Mouse (Mus musculus) lung, postnatal 0 days (tissue): ENCODE results near the gene Gabarap. TPM values are rescaled to one million over a fixed set of nuclear protein-coding genes. Genes with fewer than 3 reads are reported as not detected.
"Not testable (repeated sequence)": the region's sequence is repeated elsewhere in the genome, so short reads cannot be mapped to it uniquely, and the experiment has no call there.

Experiments used
- ATAC-seq: fragments of 200-750 bp; cut with Nextera tagmentation; 2 replicates; pipeline ENCODE4 v1.8.0; 2017; ENCODE audit warnings: moderate library complexity
- DNase-seq: peaks from one replicate; pipeline ENCODE4 v3.0.0-alpha.2; 2016; ENCODE audit warnings: low spot score
- H3K27ac ChIP-seq: fragments of 300-500 bp; sonication (generic); 2 replicates; pipeline ENCODE4 v1.5.1; 2014; ENCODE audit warnings: antibody characterized with exemption, mild to moderate bottlenecking, low read length, mixed read lengths
- H3K27me3 ChIP-seq: fragments of 300-500 bp; sonication (generic); replicated peaks from 2 replicates; pipeline ENCODE4 v1.6.1; 2014; ENCODE audit warnings: low read length, mixed read lengths; ENCODE audit not compliant: insufficient read depth
- H3K36me3 ChIP-seq: fragments of 300-500 bp; sonication (generic); 2 replicates; pipeline ENCODE4 v1.6.1; 2014; ENCODE audit warnings: low read length, mixed read lengths; ENCODE audit not compliant: insufficient read depth
- H3K4me1 ChIP-seq: fragments of 300-500 bp; sonication (generic); 2 replicates; pipeline ENCODE4 v1.6.1; 2014; ENCODE audit warnings: antibody characterized with exemption, low read depth, low read length, mixed read lengths; ENCODE audit not compliant: insufficient read depth
- H3K4me2 ChIP-seq: fragments of 300-500 bp; sonication (generic); replicated peaks from 2 replicates; pipeline ENCODE4 v1.6.1; 2014; ENCODE audit warnings: low read depth, mild to moderate bottlenecking, low read length, moderate library complexity, mixed read lengths
- H3K4me3 ChIP-seq: fragments of 300-500 bp; sonication (generic); 2 replicates; pipeline ENCODE4 v1.5.1; 2014; ENCODE audit warnings: low read depth, low read length
- H3K9ac ChIP-seq: fragments of 300-500 bp; sonication (generic); replicated peaks from 2 replicates; pipeline ENCODE4 v1.6.1; 2014; ENCODE audit warnings: low read depth, mild to moderate bottlenecking
- H3K9me3 ChIP-seq: fragments of 300-500 bp; sonication (generic); 2 replicates; pipeline ENCODE4 v1.6.1; 2016; ENCODE audit warnings: low read length, mixed read lengths
- CTCF ChIP-seq: IDR thresholded peaks from 2 replicates; pipeline ENCODE4 v1.5.1; 2016; ENCODE audit warnings: antibody characterized with exemption, mild to moderate bottlenecking
- EP300 ChIP-seq: IDR thresholded peaks from 2 replicates; pipeline ENCODE4 v1.6.1; 2016; ENCODE audit warnings: antibody characterized with exemption, mild to moderate bottlenecking, control low read depth
- WGBS: fragments of 180-500 bp; shearing (Covaris S2); extraction: QIAGEN DNeasy Blood & Tissue Kit; methylation state at CpG from one replicate; pipeline ENCODE4 v1.1.7; 2014; 5-methylcytosine and 5-hydroxymethylcytosine counted together
- polyA plus RNA-seq: library from polyadenylated mRNA; unstranded; fragments of >200 nt; fragmentation: Nextera tagmentation; extraction: Ambion mirVana; gene quantifications from 2 replicates; pipeline ENCODE4 v1.2.1, GENCODE M21; 2015

The Gabarap gene
- polyA plus RNA-seq, 1 experiment from 2014 or later, result 624 TPM

DNA sequence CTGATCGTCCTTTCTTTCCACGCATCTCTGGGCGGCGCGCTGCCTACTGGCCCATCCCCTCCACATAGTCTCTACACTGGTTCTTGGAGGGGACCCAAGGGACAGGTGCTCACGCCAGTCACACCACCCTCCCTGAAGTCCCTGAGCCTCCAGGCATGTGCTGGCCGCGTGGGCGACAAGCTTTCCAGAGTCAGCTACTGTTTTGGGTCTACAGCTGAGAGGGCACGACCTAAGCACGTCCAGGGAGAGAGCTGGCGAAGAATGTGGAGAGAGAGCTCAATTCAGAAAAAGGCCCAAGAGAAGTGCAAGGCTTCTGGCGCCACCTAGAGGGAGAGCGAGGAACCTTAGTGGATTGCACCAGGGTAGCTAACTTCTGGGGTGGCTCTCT, 42.2 kb upstream of the Gabarap start:
- Histone ChIP-seq H3K27ac (peak overlapping the region; percentile 2; the same call in 1 of the 2 replicates), H3K4me3 (peak overlapping the region; percentile 39), H3K9ac (no peak overlapping the region), H3K4me1 (no peaks in the 10 kb centered on the region), H3K27me3 (no peaks in the 10 kb centered on the region), H3K4me2 (peak overlapping the region; percentile 60), H3K9me3 (no peaks in the 10 kb centered on the region), H3K36me3 (no peaks in the 10 kb centered on the region)
- ATAC-seq (peak; percentile 67), DNase-seq (peak; percentile 96)
- WGBS, result 0% methylated on average over 12 of the region's 14 CpGs
- TF ChIP-seq CTCF, result peak; percentile 95
- no peak for TF ChIP-seq EP300

DNA sequence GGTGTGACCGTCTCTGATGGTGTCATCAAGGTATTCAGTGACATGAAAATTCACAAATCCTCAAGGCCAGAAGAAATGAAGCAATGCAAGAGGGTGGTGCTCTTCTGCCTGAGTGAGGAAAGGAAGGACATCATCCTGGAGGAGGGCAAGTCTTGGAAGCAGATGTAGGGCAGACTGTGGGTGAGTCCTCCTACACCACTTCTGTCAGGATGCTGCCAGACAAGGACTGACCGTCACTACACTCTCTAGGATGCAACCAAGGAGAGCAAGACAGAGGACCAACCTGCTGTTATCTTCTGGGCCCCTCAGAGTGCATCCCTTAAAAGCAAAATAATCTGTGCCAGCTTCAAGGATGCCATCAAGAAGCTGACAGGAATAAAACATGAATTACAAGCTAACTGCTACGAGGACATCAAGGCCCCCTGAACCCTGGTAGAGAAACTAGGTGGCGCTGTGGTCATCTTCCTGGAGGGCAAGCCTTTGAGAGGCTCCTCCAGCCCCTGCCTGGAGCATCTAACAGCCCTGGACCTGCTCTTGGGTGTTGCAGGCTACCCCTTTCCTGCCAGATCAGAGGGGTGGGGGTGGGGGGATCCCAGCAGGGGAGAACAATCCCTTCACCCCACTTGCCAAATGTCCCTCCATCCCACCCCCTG, 40.0 kb upstream of the Gabarap start:
- no peaks in the 10 kb centered on the region for H3K9me3 ChIP-seq
- H3K36me3 ChIP-seq, result no peaks in the 10 kb centered on the region
- WGBS, result 39% methylated on average over 4 of the region's 4 CpGs
- no peaks in the 10 kb centered on the region for H3K4me1 ChIP-seq
- H3K9ac ChIP-seq, result no peak overlapping the region
- no peak overlapping the region for H3K4me2 ChIP-seq
- H3K4me3 ChIP-seq, result no peak overlapping the region
- ATAC-seq (no peak), DNase-seq (peak; percentile 43)
- TF ChIP-seq CTCF, result peak; percentile 46; the same call in 1 of the 2 replicates
- TF ChIP-seq EP300, result no peak
- H3K27me3 ChIP-seq, result no peaks in the 10 kb centered on the region
- H3K27ac ChIP-seq, result no peak overlapping the region

DNA sequence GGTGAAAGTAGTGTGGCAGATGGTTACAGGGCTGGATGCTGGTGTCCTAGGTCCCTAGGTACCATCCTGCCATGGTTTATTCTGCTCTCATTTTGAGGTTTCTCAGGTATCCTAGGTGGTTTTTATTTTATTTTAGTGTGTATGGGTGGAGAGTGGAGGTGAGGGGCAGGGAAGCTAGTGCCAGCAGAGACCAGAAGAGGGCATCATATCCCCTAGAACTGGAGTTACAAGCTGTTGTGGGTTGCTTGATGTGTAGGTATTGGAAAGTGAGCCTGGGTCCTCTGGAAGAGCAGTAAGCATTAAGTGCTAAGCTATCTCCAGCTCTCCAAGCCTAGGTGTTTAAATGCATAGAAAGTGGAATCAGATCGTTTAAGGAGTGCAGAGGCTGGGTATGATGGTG, 38.7 kb upstream of the Gabarap start:
- DNase-seq (no peak), ATAC-seq (no peak)
- TF ChIP-seq EP300 (no peak), CTCF (peak; percentile 57)
- no peak overlapping the region for H3K4me3 ChIP-seq
- no peaks in the 10 kb centered on the region for H3K4me1 ChIP-seq
- WGBS, result 31% methylated on average over 1 of the region's 1 CpGs
- no peaks in the 10 kb centered on the region for H3K27me3 ChIP-seq
- H3K9ac ChIP-seq, result no peak overlapping the region
- no peaks in the 10 kb centered on the region for H3K9me3 ChIP-seq
- H3K27ac ChIP-seq, result no peak overlapping the region
- no peaks in the 10 kb centered on the region for H3K36me3 ChIP-seq
- H3K4me2 ChIP-seq, result no peak overlapping the region

DNA sequence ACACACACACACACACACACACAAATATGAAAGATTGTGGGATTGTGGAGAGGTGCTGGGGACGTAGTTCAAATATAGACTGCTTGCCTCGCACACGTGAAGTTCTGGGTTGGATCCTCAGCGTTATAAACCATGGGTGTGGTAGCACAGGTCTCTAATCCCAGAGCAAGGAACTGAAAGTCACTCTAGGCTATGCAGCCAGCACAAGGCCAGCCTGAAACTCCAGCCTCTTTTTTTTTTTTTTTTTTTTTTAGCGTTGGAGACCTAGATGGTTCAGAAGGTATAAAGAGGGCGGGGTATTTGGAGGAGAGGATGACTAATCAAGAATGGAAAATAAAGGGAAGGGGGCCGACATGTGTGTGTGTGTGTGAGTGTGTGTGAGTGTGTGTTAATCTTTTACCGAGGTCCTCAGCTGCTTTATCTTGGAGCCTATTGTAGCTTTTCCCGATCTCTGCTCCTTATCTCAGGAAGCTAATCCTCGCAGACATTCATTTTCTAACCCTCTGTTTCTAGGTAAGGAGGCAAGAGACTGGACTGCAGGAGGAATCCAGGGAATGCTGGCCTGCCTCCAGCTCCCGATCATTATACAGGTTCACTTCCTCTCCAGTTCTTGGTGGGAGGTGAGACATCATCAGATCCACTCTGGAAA, 37.6 kb upstream of the Gabarap start:
- H3K27ac ChIP-seq, result no peak overlapping the region
- no peak for DNase-seq
- H3K36me3 ChIP-seq, result no peaks in the 10 kb centered on the region
- no peaks in the 10 kb centered on the region for H3K4me1 ChIP-seq
- no peak for ATAC-seq
- H3K9ac ChIP-seq, result no peak overlapping the region
- H3K9me3 ChIP-seq, result no peaks in the 10 kb centered on the region
- H3K4me3 ChIP-seq, result no peak overlapping the region
- H3K27me3 ChIP-seq, result no peaks in the 10 kb centered on the region
- TF ChIP-seq CTCF (no peak), EP300 (no peak)
- H3K4me2 ChIP-seq, result no peak overlapping the region
- 27% methylated on average over 11 of the region's 11 CpGs for WGBS

DNA sequence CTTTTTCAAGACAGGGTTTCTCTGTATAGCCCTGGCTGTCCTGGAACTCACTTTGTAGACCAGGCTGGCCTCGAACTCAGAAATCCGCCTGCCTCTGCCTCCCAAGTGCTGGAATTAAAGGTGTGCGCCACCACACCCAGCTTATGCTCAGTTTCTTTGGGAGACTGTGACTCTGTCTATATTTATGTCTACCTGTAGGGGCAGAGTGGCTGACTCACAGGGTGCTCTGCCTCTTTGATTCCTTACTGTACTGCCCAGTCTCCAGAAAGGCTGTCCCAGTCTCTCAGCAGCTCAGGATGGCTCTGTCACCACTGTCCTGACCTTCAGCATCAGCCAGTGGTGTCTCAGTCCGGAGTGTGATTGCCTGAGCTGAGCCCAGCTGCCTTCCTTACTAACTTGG, 35.3 kb upstream of the Gabarap start:
- not testable (repeated sequence) for H3K27ac ChIP-seq, H3K36me3 ChIP-seq, H3K27me3 ChIP-seq, H3K9me3 ChIP-seq, H3K4me3 ChIP-seq, H3K9ac ChIP-seq, H3K4me1 ChIP-seq, ATAC-seq, H3K4me2 ChIP-seq, DNase-seq
- WGBS, result 56% methylated on average over 2 of the region's 4 CpGs

DNA sequence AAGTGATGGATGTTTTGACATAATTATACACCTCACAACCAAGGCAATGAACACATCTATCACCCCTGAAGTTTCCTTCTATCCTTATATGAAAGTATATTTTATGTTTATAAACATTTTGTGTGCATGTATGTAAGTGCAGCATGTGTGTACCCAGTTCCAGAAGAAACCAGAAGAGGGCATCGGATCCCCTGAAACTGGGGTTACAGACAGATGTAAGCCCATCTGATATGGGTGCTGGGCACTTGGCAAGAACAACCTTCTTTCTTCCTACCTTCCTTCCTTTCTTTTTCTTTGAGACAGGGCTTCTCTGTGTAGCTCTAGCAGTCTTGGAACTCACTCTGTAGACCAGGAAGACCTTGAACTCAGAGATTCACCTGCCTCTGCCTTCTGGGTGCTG, 34.7 kb upstream of the Gabarap start:
- 78% methylated on average over 1 of the region's 1 CpGs for WGBS
- no peaks in the 10 kb centered on the region for H3K36me3 ChIP-seq
- no peak overlapping the region for H3K27ac ChIP-seq
- H3K9me3 ChIP-seq, result no peaks in the 10 kb centered on the region
- no peak overlapping the region for H3K4me2 ChIP-seq
- no peak for DNase-seq
- TF ChIP-seq EP300, result no peak
- TF ChIP-seq CTCF, result peak; percentile 32
- H3K4me3 ChIP-seq, result no peak overlapping the region
- no peaks in the 10 kb centered on the region for H3K4me1 ChIP-seq
- no peak overlapping the region for H3K9ac ChIP-seq
- no peak for ATAC-seq
- no peaks in the 10 kb centered on the region for H3K27me3 ChIP-seq
